Mouse (Mus musculus): ENCODE measurements at regions not wholly inside any gene's neighbourhood (a gene's known extent, or its start where the extent isn't known, plus 50 kb on each side); places are given as distances from the start of the nearest gene placed in this dataset.

DNA sequence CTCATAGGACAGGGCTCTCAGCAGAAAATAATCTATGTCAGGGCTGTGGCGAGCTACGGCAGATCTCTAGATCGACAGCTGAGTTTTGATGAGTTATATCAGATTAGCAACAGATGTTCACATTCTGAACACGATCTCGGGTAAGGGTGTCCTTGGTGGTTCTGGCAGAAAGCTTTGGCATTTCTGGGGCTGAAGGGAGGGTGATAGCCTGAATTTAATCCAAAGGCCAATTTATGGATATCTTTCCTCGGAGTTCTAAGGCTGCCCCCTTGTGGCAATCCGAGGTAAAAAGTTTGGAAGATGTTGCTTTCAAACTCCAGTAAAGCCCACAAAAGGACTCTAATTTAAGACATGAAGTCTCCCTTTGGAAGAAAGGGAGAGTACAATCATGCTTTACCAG, 101.3 kb upstream of the Luzp2 start:
- no peak for ATAC-seq (ENCODE audit: insufficient number of reproducible peaks, insufficient read depth, low FRiP score, low read depth)
- H3K36me3 ChIP-seq (ENCODE audit: control insufficient read depth, insufficient read depth, low read length), result no peaks in the 10 kb centered on the region
- H3K27ac ChIP-seq (replicated peaks in 1 of 2; ENCODE audit: control insufficient read depth in 1 of 2, insufficient read depth in 1 of 2, low read depth in 2 of 2, low read length in 2 of 2), result no peak overlapping the region
- no peaks in the 10 kb centered on the region for H3K27me3 ChIP-seq (ENCODE audit: control insufficient read depth, insufficient read depth, low read length)
- no peak overlapping the region for H3K4me2 ChIP-seq (ENCODE audit: low read length)
- H3K4me3 ChIP-seq (ENCODE audit: control insufficient read depth in 1 of 2, insufficient read depth in 1 of 2, low read depth in 1 of 2, low read length in 2 of 2), result no peak overlapping the region
- WGBS, result 52% methylated on average over 7 of the region's 7 CpGs
- H3K4me1 ChIP-seq (ENCODE audit: control insufficient read depth in 2 of 2, insufficient read depth in 2 of 2, low read length in 2 of 2), result no peaks in the 10 kb centered on the region
- no peak overlapping the region for H3K9ac ChIP-seq (ENCODE audit: low read length)
- H3K9me3 ChIP-seq (ENCODE audit: control insufficient read depth, low read length), result no peaks in the 10 kb centered on the region

DNA sequence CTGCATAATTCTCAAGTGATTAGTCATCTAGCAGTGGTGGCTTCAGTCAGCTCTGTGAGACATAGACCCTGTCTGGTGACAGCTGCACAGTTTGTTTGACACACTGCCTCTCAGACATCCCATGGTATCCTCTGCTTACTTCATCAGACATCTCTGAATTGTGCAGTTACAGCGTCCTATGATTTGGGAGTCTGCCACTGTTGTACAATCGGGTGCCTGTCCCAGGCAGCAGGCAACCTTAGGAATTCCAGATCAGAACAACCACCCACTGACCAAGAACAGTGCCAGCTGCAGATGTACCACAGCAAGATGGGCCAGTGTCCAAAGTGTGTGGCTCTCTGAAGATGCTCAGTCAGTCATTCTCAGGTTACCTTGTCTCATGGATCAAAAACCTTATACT, 100.4 kb upstream of the Luzp2 start:
- no peaks in the 10 kb centered on the region for H3K4me1 ChIP-seq (ENCODE audit: control insufficient read depth in 2 of 2, insufficient read depth in 2 of 2, low read length in 2 of 2)
- no peak overlapping the region for H3K9ac ChIP-seq (ENCODE audit: low read length)
- no peak overlapping the region for H3K4me3 ChIP-seq (ENCODE audit: control insufficient read depth in 1 of 2, insufficient read depth in 1 of 2, low read depth in 1 of 2, low read length in 2 of 2)
- H3K27ac ChIP-seq (replicated peaks in 1 of 2; ENCODE audit: control insufficient read depth in 1 of 2, insufficient read depth in 1 of 2, low read depth in 2 of 2, low read length in 2 of 2), result no peak overlapping the region
- no peaks in the 10 kb centered on the region for H3K36me3 ChIP-seq (ENCODE audit: control insufficient read depth, insufficient read depth, low read length)
- 66% methylated on average over 2 of the region's 2 CpGs for WGBS
- ATAC-seq (ENCODE audit: insufficient number of reproducible peaks, insufficient read depth, low FRiP score, low read depth), result no peak
- H3K9me3 ChIP-seq (ENCODE audit: control insufficient read depth, low read length), result no peaks in the 10 kb centered on the region
- no peak overlapping the region for H3K4me2 ChIP-seq (ENCODE audit: low read length)
- no peaks in the 10 kb centered on the region for H3K27me3 ChIP-seq (ENCODE audit: control insufficient read depth, insufficient read depth, low read length)

DNA sequence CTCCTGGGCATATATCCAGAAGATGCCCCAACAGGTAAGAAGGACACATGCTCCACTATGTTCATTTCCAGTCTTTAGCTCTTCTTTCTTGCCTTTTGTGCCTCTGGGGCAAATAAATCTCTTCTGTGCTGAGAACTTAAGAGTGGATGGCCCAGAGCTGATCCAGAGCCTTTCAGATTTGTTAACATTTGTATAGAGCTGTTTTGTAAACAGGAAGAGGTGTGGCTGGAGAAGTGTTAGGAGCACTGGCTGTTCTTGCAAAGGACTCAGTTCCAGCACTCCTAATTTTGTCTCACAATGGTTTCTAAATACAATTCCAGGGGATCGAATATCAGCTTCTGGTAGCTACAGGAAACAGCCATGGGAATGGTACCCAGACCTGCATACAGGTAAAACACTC, 68.0 kb upstream of the Luzp2 start:
- ATAC-seq (ENCODE audit: insufficient number of reproducible peaks, insufficient read depth, low FRiP score, low read depth), result no peak
- Histone ChIP-seq H3K4me1 (ENCODE audit: control insufficient read depth in 2 of 2, insufficient read depth in 2 of 2, low read length in 2 of 2) (no peaks in the 10 kb centered on the region), H3K27me3 (ENCODE audit: control insufficient read depth, insufficient read depth, low read length) (no peaks in the 10 kb centered on the region), H3K9me3 (ENCODE audit: control insufficient read depth, low read length) (no peaks in the 10 kb centered on the region), H3K36me3 (ENCODE audit: control insufficient read depth, insufficient read depth, low read length) (no peaks in the 10 kb centered on the region), H3K4me2 (ENCODE audit: low read length) (no peak overlapping the region), H3K27ac (replicated peaks in 1 of 2; ENCODE audit: control insufficient read depth in 1 of 2, insufficient read depth in 1 of 2, low read depth in 2 of 2, low read length in 2 of 2) (no peak overlapping the region), H3K9ac (ENCODE audit: low read length) (no peak overlapping the region), H3K4me3 (ENCODE audit: control insufficient read depth in 1 of 2, insufficient read depth in 1 of 2, low read depth in 1 of 2, low read length in 2 of 2) (no peak overlapping the region)
- WGBS, result 87% methylated on average over 1 of the region's 1 CpGs

DNA sequence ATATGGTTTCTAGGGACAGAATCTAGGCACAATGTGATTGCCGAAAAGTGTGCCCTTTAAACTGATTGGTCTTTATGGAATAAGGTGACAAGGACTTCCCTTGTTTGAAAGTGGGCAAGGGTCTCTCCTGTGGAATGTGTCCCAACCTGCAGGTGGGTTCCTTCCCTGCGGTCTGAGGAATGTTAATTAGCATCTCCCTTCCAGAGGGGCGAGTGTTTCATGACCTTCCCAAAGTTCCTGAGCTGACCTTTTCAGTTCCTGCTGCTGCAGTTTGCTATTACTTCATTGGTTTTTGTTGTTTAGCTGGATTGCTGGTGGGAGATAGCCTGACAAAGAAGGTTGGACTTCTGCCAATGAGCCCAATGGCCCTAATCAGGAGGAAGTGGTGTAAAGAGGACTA, 66.6 kb upstream of the Luzp2 start:
- H3K36me3 ChIP-seq (ENCODE audit: control insufficient read depth, insufficient read depth, low read length), result no peaks in the 10 kb centered on the region
- no peak overlapping the region for H3K9ac ChIP-seq (ENCODE audit: low read length)
- 36% methylated on average over 3 of the region's 3 CpGs for WGBS
- no peak for ATAC-seq (ENCODE audit: insufficient number of reproducible peaks, insufficient read depth, low FRiP score, low read depth)
- H3K4me3 ChIP-seq (ENCODE audit: control insufficient read depth in 1 of 2, insufficient read depth in 1 of 2, low read depth in 1 of 2, low read length in 2 of 2), result no peak overlapping the region
- H3K4me1 ChIP-seq (ENCODE audit: control insufficient read depth in 2 of 2, insufficient read depth in 2 of 2, low read length in 2 of 2), result no peaks in the 10 kb centered on the region
- H3K9me3 ChIP-seq (ENCODE audit: control insufficient read depth, low read length), result no peaks in the 10 kb centered on the region
- no peaks in the 10 kb centered on the region for H3K27me3 ChIP-seq (ENCODE audit: control insufficient read depth, insufficient read depth, low read length)
- H3K4me2 ChIP-seq (ENCODE audit: low read length), result no peak overlapping the region
- H3K27ac ChIP-seq (replicated peaks in 1 of 2; ENCODE audit: control insufficient read depth in 1 of 2, insufficient read depth in 1 of 2, low read depth in 2 of 2, low read length in 2 of 2), result no peak overlapping the region

DNA sequence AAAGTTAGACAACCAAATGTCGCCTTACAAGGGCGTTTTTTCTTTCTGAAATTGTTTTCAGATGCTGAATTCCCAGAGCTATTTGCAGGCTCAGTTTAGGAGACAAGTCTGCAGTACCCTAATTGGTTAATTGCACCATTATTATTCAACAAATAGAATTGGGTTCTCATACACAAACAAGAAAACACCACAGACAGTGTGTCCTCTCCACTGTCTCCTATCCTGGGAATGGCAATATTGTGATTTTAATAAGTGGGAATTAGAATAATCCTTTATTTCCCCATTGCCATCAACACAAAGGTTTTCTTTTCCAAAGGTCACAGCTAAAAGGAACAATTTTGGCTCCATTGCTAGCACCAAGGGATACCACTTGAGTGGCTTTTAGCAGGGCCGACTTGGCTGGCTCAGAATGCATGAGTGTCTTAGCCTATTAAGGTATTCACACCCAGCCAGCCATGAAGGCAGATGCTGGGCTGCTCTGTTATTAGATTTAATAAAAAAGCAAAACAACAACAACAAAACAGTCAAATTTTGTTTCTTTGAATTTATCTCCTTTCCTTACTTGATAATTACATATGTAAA, 53.3 kb upstream of the Luzp2 start:
- WGBS, result 72% methylated on average over 3 of the region's 3 CpGs
- H3K27ac ChIP-seq (replicated peaks in 1 of 2; ENCODE audit: control insufficient read depth in 1 of 2, insufficient read depth in 1 of 2, low read depth in 2 of 2, low read length in 2 of 2), result no peak overlapping the region
- no peak for ATAC-seq (ENCODE audit: insufficient number of reproducible peaks, insufficient read depth, low FRiP score, low read depth)
- H3K4me1 ChIP-seq (ENCODE audit: control insufficient read depth in 2 of 2, insufficient read depth in 2 of 2, low read length in 2 of 2), result no peaks in the 10 kb centered on the region
- H3K36me3 ChIP-seq (ENCODE audit: control insufficient read depth, insufficient read depth, low read length), result no peaks in the 10 kb centered on the region
- no peak overlapping the region for H3K4me3 ChIP-seq (ENCODE audit: control insufficient read depth in 1 of 2, insufficient read depth in 1 of 2, low read depth in 1 of 2, low read length in 2 of 2)
- H3K27me3 ChIP-seq (ENCODE audit: control insufficient read depth, insufficient read depth, low read length), result no peaks in the 10 kb centered on the region
- no peak overlapping the region for H3K4me2 ChIP-seq (ENCODE audit: low read length)
- H3K9ac ChIP-seq (ENCODE audit: low read length), result no peak overlapping the region
- no peaks in the 10 kb centered on the region for H3K9me3 ChIP-seq (ENCODE audit: control insufficient read depth, low read length)

DNA sequence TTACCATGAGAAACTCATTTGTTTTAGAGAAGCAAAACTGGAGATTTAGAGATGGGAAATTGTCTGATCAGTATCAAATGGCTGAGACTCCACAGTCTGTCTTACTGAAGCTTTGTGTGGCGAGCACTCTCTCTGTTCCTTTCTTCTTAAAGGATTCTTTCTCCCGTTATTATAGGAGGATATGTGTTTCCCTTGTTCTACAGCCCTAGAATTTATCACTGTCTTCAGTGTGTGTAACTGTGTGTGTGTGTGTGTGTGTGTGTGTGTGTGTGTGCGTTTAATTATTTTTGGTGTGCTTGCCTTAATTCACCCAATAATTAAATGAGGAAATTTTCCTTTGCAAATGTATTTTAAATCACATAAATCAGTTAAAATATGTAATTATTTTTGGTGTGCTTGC, 52.7 kb upstream of the Luzp2 start:
- no peak overlapping the region for H3K9ac ChIP-seq (ENCODE audit: low read length)
- no peaks in the 10 kb centered on the region for H3K9me3 ChIP-seq (ENCODE audit: control insufficient read depth, low read length)
- no peak overlapping the region for H3K27ac ChIP-seq (replicated peaks in 1 of 2; ENCODE audit: control insufficient read depth in 1 of 2, insufficient read depth in 1 of 2, low read depth in 2 of 2, low read length in 2 of 2)
- whole genome bisulfite sequencing, result 71% methylated on average over 3 of the region's 3 CpGs
- H3K4me3 ChIP-seq (ENCODE audit: control insufficient read depth in 1 of 2, insufficient read depth in 1 of 2, low read depth in 1 of 2, low read length in 2 of 2), result no peak overlapping the region
- no peaks in the 10 kb centered on the region for H3K36me3 ChIP-seq (ENCODE audit: control insufficient read depth, insufficient read depth, low read length)
- H3K27me3 ChIP-seq (ENCODE audit: control insufficient read depth, insufficient read depth, low read length), result no peaks in the 10 kb centered on the region
- ATAC-seq (ENCODE audit: insufficient number of reproducible peaks, insufficient read depth, low FRiP score, low read depth), result no peak
- H3K4me2 ChIP-seq (ENCODE audit: low read length), result no peak overlapping the region
- H3K4me1 ChIP-seq (ENCODE audit: control insufficient read depth in 2 of 2, insufficient read depth in 2 of 2, low read length in 2 of 2), result no peaks in the 10 kb centered on the region

DNA sequence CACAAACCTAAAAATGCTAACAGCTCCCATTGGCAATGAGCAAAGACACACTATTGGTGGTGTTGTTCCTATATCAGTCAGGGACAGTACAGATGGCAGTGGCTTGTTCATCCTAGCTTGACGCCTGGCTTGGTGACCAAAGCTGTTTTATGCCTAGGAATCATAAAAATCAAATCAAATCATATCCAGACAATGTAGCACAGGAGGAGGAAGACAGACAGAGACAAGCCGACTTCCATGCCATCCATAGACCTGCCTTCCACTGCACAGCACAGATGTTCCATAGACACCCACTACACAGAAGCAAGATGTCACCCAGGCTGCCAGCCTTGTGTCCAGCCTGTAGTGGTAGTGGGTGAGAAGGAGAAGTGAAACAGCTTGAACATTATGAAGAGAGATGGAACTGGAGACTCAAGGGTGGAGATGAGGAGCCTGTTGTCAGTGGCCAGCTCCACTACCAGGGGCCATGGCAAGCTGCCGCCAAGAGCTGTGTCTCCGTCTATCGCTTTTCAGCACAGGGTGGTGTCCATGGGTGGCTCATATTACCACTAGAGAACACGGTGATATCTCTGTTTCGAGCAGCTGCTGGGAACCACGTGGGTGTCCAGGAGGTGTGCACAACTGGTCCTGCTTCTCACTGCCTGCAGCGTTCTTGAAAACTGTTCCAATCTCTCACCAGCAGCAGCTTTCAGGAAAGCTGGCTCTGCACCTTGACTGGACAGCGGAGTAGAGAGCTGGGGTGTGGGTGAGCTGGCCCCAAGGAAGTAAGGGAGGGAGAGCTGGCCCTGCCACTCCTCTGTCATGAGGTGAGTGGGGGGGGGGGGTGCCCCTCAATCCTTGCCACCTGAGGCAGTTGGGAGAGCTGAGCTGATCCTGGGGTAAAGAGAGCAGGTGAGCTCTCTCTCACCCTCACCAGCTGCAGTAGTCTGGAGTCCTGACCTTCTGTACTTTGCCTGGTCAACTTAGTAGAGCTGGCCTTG, 51.5 kb upstream of the Luzp2 start:
- no peaks in the 10 kb centered on the region for H3K27me3 ChIP-seq (ENCODE audit: control insufficient read depth, insufficient read depth, low read length)
- ATAC-seq (ENCODE audit: insufficient number of reproducible peaks, insufficient read depth, low FRiP score, low read depth), result peak; percentile 9; the same call in 1 of the 2 replicates
- H3K4me3 ChIP-seq (ENCODE audit: control insufficient read depth in 1 of 2, insufficient read depth in 1 of 2, low read depth in 1 of 2, low read length in 2 of 2), result no peak overlapping the region
- WGBS, result 68% methylated on average over 10 of the region's 10 CpGs
- H3K4me1 ChIP-seq (ENCODE audit: control insufficient read depth in 2 of 2, insufficient read depth in 2 of 2, low read length in 2 of 2), result no peaks in the 10 kb centered on the region
- no peak overlapping the region for H3K9ac ChIP-seq (ENCODE audit: low read length)
- H3K9me3 ChIP-seq (ENCODE audit: control insufficient read depth, low read length), result no peaks in the 10 kb centered on the region
- no peaks in the 10 kb centered on the region for H3K36me3 ChIP-seq (ENCODE audit: control insufficient read depth, insufficient read depth, low read length)
- no peak overlapping the region for H3K27ac ChIP-seq (replicated peaks in 1 of 2; ENCODE audit: control insufficient read depth in 1 of 2, insufficient read depth in 1 of 2, low read depth in 2 of 2, low read length in 2 of 2)
- no peak overlapping the region for H3K4me2 ChIP-seq (ENCODE audit: low read length)

Measured in heart, embryonic 14.5 days (tissue).